Mouse (Mus musculus) splenic B cell, adult 2 months (primary cell): ENCODE data around the gene Vat1l.

ENCODE experiments used
- DNase-seq: peaks from one replicate; pipeline ENCODE4 v3.0.0-alpha.2; 2011; ENCODE audit warnings: low read depth, low spot score
- H3K27me3 ChIP-seq: 2 replicates; pipeline ENCODE4 v1.6.1; 2012; ENCODE audit warnings: mild to moderate bottlenecking, low read length, moderate library complexity, mixed read lengths; ENCODE audit not compliant: control insufficient read depth, poor library complexity, insufficient read depth, severe bottlenecking
- H3K36me3 ChIP-seq: 2 replicates; pipeline ENCODE4 v1.6.1; 2012; ENCODE audit warnings: mild to moderate bottlenecking, low read length, moderate library complexity, mixed read lengths; ENCODE audit not compliant: control insufficient read depth, poor library complexity, insufficient read depth, severe bottlenecking

The Vat1l gene

GRCm38 (mm10) chr8:114335721-114336120, 130.3 kb downstream of the Vat1l start:
- Histone ChIP-seq H3K27me3 (no peaks in the 10 kb centered on the region), H3K36me3 (no peaks in the 10 kb centered on the region)
- DNase-seq = no peak

GRCm38 (mm10) chr8:114342276-114342675, 136.9 kb downstream of the Vat1l start:
- DNase-seq = no peak
- Histone ChIP-seq H3K27me3 (no peaks in the 10 kb centered on the region), H3K36me3 (no peaks in the 10 kb centered on the region)

- no peak for DNase-seq
- Histone ChIP-seq H3K27me3 (no peaks in the 10 kb centered on the region), H3K36me3 (no peaks in the 10 kb centered on the region)
Observed at GRCm38 (mm10) chr8:114344789-114345188, 139.4 kb downstream of the Vat1l start.

GRCm38 (mm10) chr8:114346045-114346444, 140.6 kb downstream of the Vat1l start:
- DNase-seq = no peak
- Histone ChIP-seq H3K36me3 (no peaks in the 10 kb centered on the region), H3K27me3 (no peaks in the 10 kb centered on the region)

- DNase-seq = no peak
- H3K36me3 ChIP-seq = no peaks in the 10 kb centered on the region
- H3K27me3 ChIP-seq = no peaks in the 10 kb centered on the region
Observed at GRCm38 (mm10) chr8:114351643-114352427, 146.4 kb downstream of the Vat1l start.

- no peak for DNase-seq
- Histone ChIP-seq H3K36me3 (no peaks in the 10 kb centered on the region), H3K27me3 (no peaks in the 10 kb centered on the region)
Observed at GRCm38 (mm10) chr8:114360506-114360905, 155.1 kb downstream of the Vat1l start.

- DNase-seq = no peak
- H3K27me3 ChIP-seq = no peaks in the 10 kb centered on the region
- H3K36me3 ChIP-seq = no peaks in the 10 kb centered on the region
Observed at GRCm38 (mm10) chr8:114363167-114363566, 157.8 kb downstream of the Vat1l start.

- DNase-seq = no peak
- Histone ChIP-seq H3K36me3 (no peaks in the 10 kb centered on the region), H3K27me3 (no peaks in the 10 kb centered on the region)
Observed at GRCm38 (mm10) chr8:114363656-114364055, 158.2 kb downstream of the Vat1l start.

- DNase-seq = peak; percentile 26
- Histone ChIP-seq H3K36me3 (no peaks in the 10 kb centered on the region), H3K27me3 (no peaks in the 10 kb centered on the region)
Observed at GRCm38 (mm10) chr8:114369038-114369976, 163.9 kb downstream of the Vat1l start.

GRCm38 (mm10) chr8:114374390-114374789, 169.0 kb downstream of the Vat1l start:
- Histone ChIP-seq H3K36me3 (no peaks in the 10 kb centered on the region), H3K27me3 (no peaks in the 10 kb centered on the region)
- no peak for DNase-seq

- Histone ChIP-seq H3K36me3 (no peaks in the 10 kb centered on the region), H3K27me3 (no peaks in the 10 kb centered on the region)
- no peak for DNase-seq
Observed at GRCm38 (mm10) chr8:114384189-114384588, 178.8 kb downstream of the Vat1l start.

GRCm38 (mm10) chr8:114387494-114387893, 182.1 kb downstream of the Vat1l start:
- Histone ChIP-seq H3K27me3 (no peaks in the 10 kb centered on the region), H3K36me3 (no peaks in the 10 kb centered on the region)
- no peak for DNase-seq

GRCm38 (mm10) chr8:114390465-114391254, 185.2 kb downstream of the Vat1l start:
- H3K36me3 ChIP-seq = no peaks in the 10 kb centered on the region
- DNase-seq = peak; percentile 7
- H3K27me3 ChIP-seq = no peaks in the 10 kb centered on the region

GRCm38 (mm10) chr8:114398326-114398725, 192.9 kb downstream of the Vat1l start:
- no peak for DNase-seq
- Histone ChIP-seq H3K27me3 (no peaks in the 10 kb centered on the region), H3K36me3 (no peaks in the 10 kb centered on the region)
